Mouse (Mus musculus) induced T-regulatory cell, adult 2 months (primary cell): ENCODE measurements around the gene Olfr1031.
"Not testable (repeated sequence)": the region's sequence is repeated elsewhere in the genome, so short reads cannot be mapped to it uniquely, and the experiment has no call there.

Experiments used
- DNase-seq: peaks from one replicate; pipeline ENCODE4 v3.0.0-alpha.2; 2012; ENCODE audit warnings: low read depth

Gene Olfr1031

GRCm38 (mm10) chr2:85990004-85990403 is at the start of gene Olfr1031:
TSS of gene Olfr1031 (plus strand) at chr2:85990304.
- DNase-seq: no peak

GRCm38 (mm10) chr2:85950137-85950536 is 40.0 kb upstream of the Olfr1031 start, which contains the start of gene Olfr1028:
TSS of gene Olfr1028 (plus strand) at chr2:85950437.
- no peak for DNase-seq

DNA sequence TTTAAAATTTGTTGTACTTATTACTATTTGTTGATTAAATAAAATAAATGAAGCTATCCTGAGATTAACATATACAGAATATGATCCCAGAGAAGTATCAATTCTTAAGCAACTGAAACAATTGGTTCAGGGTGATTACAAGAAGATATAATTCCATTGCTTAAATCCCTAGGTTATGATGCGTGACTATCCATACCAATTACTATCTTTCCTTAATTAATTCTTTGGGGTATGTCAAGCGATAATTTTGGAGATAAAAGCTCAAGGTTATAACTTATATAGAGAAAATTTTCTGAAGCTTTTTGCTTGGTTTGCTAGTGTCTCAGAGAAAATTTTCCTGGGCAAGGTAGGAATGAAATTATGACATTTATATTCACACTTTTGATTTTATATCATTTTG is 16.5 kb upstream of the Olfr1031 start, which contains the start of gene Olfr1029:
Gene Olfr1029, plus strand, starts transcription at position 301 of the 400 bp plus-strand sequence.
- DNase-seq: no peak

- DNase-seq: no peak
These were observed 11.1 kb upstream of the Olfr1031 start, which contains the start of gene Olfr1030 for GRCm38 (mm10) chr2:85978976-85979375. TSS of gene Olfr1030 (plus strand) at chr2:85979276.

- no peak for DNase-seq
These were observed 15.1 kb downstream of the Olfr1031 start, which contains the start of gene Olfr1032 for GRCm38 (mm10) chr2:86005240-86005639. TSS of gene Olfr1032 (plus strand) at chr2:86005540.

DNA sequence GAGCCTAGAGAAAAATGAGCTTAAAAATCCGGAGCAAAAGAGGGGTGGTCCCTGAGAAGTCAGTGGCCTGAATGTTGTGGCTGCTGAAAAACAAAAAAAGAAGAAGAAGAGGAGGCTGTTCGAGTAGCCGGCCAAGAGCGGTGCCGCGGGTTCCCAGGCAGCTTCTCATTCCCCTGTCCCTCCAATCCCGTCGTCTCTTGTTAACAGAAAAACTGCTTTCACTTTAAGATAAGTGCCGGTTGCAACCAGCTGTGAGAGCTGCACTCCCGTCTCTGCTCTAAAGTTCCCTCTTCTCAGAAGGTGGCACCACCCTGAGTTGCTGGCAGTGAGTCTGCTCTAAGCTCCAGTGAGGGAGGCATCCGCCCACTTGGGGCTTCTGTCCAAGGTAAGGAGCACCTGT is 30.3 kb downstream of the Olfr1031 start, which contains the start of gene Olfr1033:
Gene Olfr1033, plus strand, starts transcription at position 228 of the 400 bp plus-strand sequence.
- not testable (repeated sequence) for DNase-seq

DNA sequence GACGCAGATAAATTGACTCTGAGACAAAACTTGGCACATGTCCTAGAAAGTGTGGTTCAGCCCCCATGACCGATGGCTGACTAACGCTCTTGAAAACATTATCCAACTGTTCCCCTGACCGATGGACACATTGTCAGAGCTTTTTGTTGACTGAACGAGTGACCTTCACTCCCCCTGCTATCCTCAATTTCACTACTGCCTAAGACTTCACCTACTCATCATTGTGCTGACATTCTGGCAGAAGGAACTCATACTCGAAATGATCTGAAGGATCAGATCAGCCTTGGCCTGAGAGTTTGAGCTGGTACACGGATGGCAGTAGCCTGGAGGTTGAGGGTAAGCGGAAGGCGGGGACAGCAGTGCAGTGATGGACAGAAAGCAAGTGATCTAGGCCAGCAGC is 31.4 kb downstream of the Olfr1031 start:
- DNase-seq: not testable (repeated sequence)
